Mouse (Mus musculus): ENCODE results near the gene Gba2. TPM values are rescaled to one million over a fixed set of nuclear protein-coding genes. Genes with fewer than 3 reads are reported as not detected.

Gene Gba2
- polyA plus RNA-seq, 1 experiment from 2014 or later, result 25.0 TPM

DNA sequence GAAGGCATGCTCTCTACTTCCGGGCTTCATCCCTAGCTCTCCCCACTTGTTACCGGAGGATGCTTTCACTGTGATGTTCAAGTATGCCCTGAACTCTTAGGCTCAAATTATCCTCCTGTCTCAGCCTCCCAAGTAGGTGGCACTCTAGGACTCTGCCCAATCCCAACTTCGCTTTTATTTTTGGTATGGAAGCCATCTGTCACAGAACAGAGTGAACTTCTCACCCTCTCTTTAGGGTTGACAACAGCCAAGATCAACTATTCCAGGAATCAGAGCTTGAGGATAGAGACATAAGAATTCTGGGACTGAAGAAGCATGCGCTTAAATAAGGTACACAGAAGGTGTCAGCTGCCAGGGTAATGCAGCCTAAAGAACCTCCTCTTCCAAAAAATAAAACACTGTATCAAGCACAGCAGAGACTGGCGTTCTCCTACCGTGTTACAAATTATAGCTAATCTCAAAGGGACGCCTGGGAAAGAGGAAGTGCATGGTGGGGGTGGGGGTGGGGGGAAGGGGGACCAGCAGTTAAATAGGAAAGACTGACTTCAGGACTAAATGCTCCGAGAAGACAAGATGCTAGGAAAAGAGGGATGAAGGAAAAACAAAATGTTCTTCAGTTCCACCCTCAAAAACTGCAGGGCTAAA, 1.3 kb downstream of the Gba2 start:
- H3K36me3 ChIP-seq (ENCODE audit: control insufficient read depth, insufficient read depth, low read length), result peaks cover 7% of the 10 kb centered on the region
- peak overlapping the region; percentile 94 for H3K4me2 ChIP-seq (replicated peaks; ENCODE audit: low read depth)
- H3K27me3 ChIP-seq (ENCODE audit: control insufficient read depth, insufficient read depth, low read length), result no peaks in the 10 kb centered on the region
- no peak for TF ChIP-seq EP300 (optimal IDR thresholded peaks at IDR 0.05)
- TF ChIP-seq CTCF (IDR thresholded peaks at IDR 0.05; ENCODE audit: low read depth), result no peak
- H3K27ac ChIP-seq (replicated peaks), result no peak overlapping the region
- no peaks in the 10 kb centered on the region for H3K9me3 ChIP-seq (ENCODE audit: control insufficient read depth, low read length)
- ATAC-seq (ENCODE audit: low FRiP score, low TSS enrichment), result no peak
- peak overlapping the region; percentile 83 for H3K9ac ChIP-seq (ENCODE audit: low read length)
- WGBS, result 38% methylated on average over 8 of the region's 8 CpGs
- DNase-seq (ENCODE audit: low spot score), result no peak
- H3K4me1 ChIP-seq (replicated peaks; ENCODE audit: control insufficient read depth, insufficient read depth), result 0 out of 2 replicates have a peak, but pooled peaks cover 4% of the 10 kb centered on the region
- peak overlapping the region; percentile 87 for H3K4me3 ChIP-seq (ENCODE audit: low read depth, low read length)

DNA sequence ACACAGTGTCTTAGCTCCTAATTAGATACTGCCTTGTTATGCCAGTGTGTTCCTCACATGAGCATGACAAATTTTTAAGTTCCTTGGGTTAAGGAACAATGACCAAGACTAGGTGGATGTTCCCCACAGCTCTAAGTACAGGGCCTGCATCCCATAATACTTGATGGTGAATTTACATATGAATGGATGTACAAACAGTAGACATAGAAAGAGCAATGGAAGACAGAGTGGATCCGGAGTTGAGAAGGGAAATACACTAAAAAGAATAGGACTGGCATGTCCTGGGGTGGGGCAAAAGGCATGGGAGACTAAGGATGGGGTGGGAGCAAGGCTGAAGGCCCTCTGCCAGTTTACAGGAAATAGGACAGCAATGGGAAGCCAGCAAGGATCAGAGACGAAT, 3.3 kb downstream of the Gba2 start:
- H3K27me3 ChIP-seq (ENCODE audit: control insufficient read depth, insufficient read depth, low read length), result no peaks in the 10 kb centered on the region
- ATAC-seq (ENCODE audit: low FRiP score, low TSS enrichment) (no peak), DNase-seq (ENCODE audit: low spot score) (no peak)
- H3K9ac ChIP-seq (ENCODE audit: low read length), result no peak overlapping the region
- H3K4me1 ChIP-seq (replicated peaks; ENCODE audit: control insufficient read depth, insufficient read depth), result 0 out of 2 replicates have a peak, but pooled peaks cover 4% of the 10 kb centered on the region
- H3K4me2 ChIP-seq (replicated peaks; ENCODE audit: low read depth), result 0 out of 2 replicates have a peak overlapping the region, but pooled peaks have one; percentile 3
- TF ChIP-seq EP300 (optimal IDR thresholded peaks at IDR 0.05), result no peak
- no peak for TF ChIP-seq CTCF (IDR thresholded peaks at IDR 0.05; ENCODE audit: low read depth)
- no peak overlapping the region for H3K4me3 ChIP-seq (ENCODE audit: low read depth, low read length)
- no peaks in the 10 kb centered on the region for H3K9me3 ChIP-seq (ENCODE audit: control insufficient read depth, low read length)
- WGBS, result 67% methylated on average over 2 of the region's 2 CpGs
- H3K27ac ChIP-seq (replicated peaks), result no peak overlapping the region
- peaks cover 2% of the 10 kb centered on the region for H3K36me3 ChIP-seq (ENCODE audit: control insufficient read depth, insufficient read depth, low read length)

DNA sequence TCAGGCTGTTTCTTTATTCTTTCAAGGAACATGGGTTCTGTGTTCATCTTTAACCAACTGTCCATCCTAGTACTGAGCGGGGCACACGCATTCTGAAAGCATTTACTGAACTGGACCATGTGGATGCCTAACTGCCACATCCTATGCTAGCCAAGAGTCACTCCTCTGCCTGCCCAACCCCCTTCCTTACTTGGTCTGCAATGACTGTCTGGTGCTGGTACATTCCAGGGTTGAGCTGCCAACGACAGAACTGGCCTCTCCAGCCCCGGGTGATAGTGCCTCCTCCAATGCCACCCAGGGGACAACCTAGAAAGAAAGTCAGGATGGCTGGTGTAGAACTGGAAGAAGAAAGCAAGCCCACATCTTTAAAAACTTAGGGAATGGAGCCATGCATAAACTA, 5.1 kb downstream of the Gba2 start:
- Histone ChIP-seq H3K27me3 (ENCODE audit: control insufficient read depth, insufficient read depth, low read length) (no peaks in the 10 kb centered on the region), H3K36me3 (ENCODE audit: control insufficient read depth, insufficient read depth, low read length) (peaks cover 2% of the 10 kb centered on the region; the same call in 1 of the 2 replicates), H3K4me2 (replicated peaks; ENCODE audit: low read depth) (no peak overlapping the region), H3K4me3 (ENCODE audit: low read depth, low read length) (no peak overlapping the region), H3K4me1 (replicated peaks; ENCODE audit: control insufficient read depth, insufficient read depth) (0 out of 2 replicates have a peak, but pooled peaks cover 2% of the 10 kb centered on the region), H3K9ac (ENCODE audit: low read length) (no peak overlapping the region), H3K27ac (replicated peaks) (no peak overlapping the region), H3K9me3 (ENCODE audit: control insufficient read depth, low read length) (no peaks in the 10 kb centered on the region)
- no peak for DNase-seq (ENCODE audit: low spot score)
- no peak for TF ChIP-seq CTCF (IDR thresholded peaks at IDR 0.05; ENCODE audit: low read depth)
- no peak for TF ChIP-seq EP300 (optimal IDR thresholded peaks at IDR 0.05)
- 92% methylated on average over 4 of the region's 4 CpGs for WGBS
- no peak for ATAC-seq (ENCODE audit: low FRiP score, low TSS enrichment)

- 79% methylated on average over 6 of the region's 6 CpGs for WGBS
- H3K27ac ChIP-seq (replicated peaks), result 0 out of 2 replicates have a peak overlapping the region, but pooled peaks have one; percentile 53
- no peak overlapping the region for H3K4me3 ChIP-seq (ENCODE audit: low read depth, low read length)
- ATAC-seq (ENCODE audit: low FRiP score, low TSS enrichment) (peak; percentile 49), DNase-seq (ENCODE audit: low spot score) (no peak)
- no peaks in the 10 kb centered on the region for H3K4me1 ChIP-seq (replicated peaks; ENCODE audit: control insufficient read depth, insufficient read depth)
- TF ChIP-seq CTCF (IDR thresholded peaks at IDR 0.05; ENCODE audit: low read depth) (no peak), EP300 (optimal IDR thresholded peaks at IDR 0.05) (no peak)
- no peak overlapping the region for H3K9ac ChIP-seq (ENCODE audit: low read length)
- no peaks in the 10 kb centered on the region for H3K9me3 ChIP-seq (ENCODE audit: control insufficient read depth, low read length)
- H3K36me3 ChIP-seq (ENCODE audit: control insufficient read depth, insufficient read depth, low read length), result peaks cover 15% of the 10 kb centered on the region
- H3K27me3 ChIP-seq (ENCODE audit: control insufficient read depth, insufficient read depth, low read length), result no peaks in the 10 kb centered on the region
- H3K4me2 ChIP-seq (replicated peaks; ENCODE audit: low read depth), result no peak overlapping the region
These were observed 7.2 kb downstream of the Gba2 start for GRCm38 (mm10) chr4:43571395-43572045.

DNA sequence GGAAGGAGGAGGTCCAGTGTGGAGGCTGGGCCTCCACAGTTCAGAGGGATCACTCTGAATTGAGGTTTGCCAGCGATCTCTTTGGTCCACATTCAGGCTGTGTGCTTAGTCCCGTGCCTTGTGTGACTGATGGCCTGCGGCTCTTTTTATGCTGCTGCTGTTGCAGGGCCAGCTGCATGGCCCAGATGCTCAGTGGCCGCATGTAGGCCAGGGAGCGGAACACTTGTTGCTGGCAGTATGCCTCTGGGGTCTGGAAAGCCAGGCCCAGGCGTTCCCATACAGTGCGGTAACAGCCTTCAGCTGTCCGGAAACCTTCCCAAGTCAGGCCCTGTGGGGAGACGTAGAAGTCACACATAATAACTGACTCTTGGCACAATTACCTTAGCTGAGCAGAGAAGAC, 11.5 kb downstream of the Gba2 start:
- H3K36me3 ChIP-seq (ENCODE audit: control insufficient read depth, insufficient read depth, low read length), result peaks cover 22% of the 10 kb centered on the region
- TF ChIP-seq EP300 (optimal IDR thresholded peaks at IDR 0.05), result no peak
- TF ChIP-seq CTCF (IDR thresholded peaks at IDR 0.05; ENCODE audit: low read depth), result no peak

DNA sequence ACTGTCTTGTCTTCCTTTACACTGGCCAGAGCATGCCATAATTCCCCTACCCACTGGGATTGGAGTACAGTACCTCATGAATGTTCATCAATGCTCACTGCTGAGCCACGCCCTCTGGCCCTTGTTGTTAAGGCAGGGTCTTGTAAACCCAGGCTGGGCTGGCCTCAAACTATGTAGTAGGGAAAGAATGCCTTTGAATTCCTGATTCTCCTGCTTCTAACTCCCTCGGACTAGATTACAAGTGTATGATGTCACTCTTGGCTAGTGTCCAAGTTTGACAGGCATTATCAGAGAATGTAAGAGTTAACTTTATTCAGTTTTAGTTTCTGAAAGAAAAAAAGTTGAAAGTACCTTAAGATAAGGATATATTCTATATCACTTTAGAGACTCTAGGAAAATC, 14.4 kb downstream of the Gba2 start:
- Histone ChIP-seq H3K27me3 (ENCODE audit: control insufficient read depth, insufficient read depth, low read length) (no peaks in the 10 kb centered on the region), H3K9me3 (ENCODE audit: control insufficient read depth, low read length) (no peaks in the 10 kb centered on the region), H3K4me1 (replicated peaks; ENCODE audit: control insufficient read depth, insufficient read depth) (peaks cover 14% of the 10 kb centered on the region), H3K4me3 (ENCODE audit: low read depth, low read length) (no peak overlapping the region), H3K36me3 (ENCODE audit: control insufficient read depth, insufficient read depth, low read length) (peaks cover 20% of the 10 kb centered on the region), H3K27ac (replicated peaks) (no peak overlapping the region), H3K4me2 (replicated peaks; ENCODE audit: low read depth) (no peak overlapping the region), H3K9ac (ENCODE audit: low read length) (no peak overlapping the region)
- 32% methylated on average over 2 of the region's 2 CpGs for WGBS
- no peak for ATAC-seq (ENCODE audit: low FRiP score, low TSS enrichment)
- no peak for TF ChIP-seq EP300 (optimal IDR thresholded peaks at IDR 0.05)
- no peak for TF ChIP-seq CTCF (IDR thresholded peaks at IDR 0.05; ENCODE audit: low read depth)
- no peak for DNase-seq (ENCODE audit: low spot score)

More for the DNA sequence above, 11.5 kb downstream of the Gba2 start:
- H3K4me2 ChIP-seq (replicated peaks; ENCODE audit: low read depth), result no peak overlapping the region
- no peak overlapping the region for H3K4me3 ChIP-seq (ENCODE audit: low read depth, low read length)
- no peak for DNase-seq (ENCODE audit: low spot score)
- H3K4me1 ChIP-seq (replicated peaks; ENCODE audit: control insufficient read depth, insufficient read depth), result peaks cover 7% of the 10 kb centered on the region; the same call in 1 of the 2 replicates
- no peak for ATAC-seq (ENCODE audit: low FRiP score, low TSS enrichment)
- 91% methylated on average over 9 of the region's 9 CpGs for WGBS
- H3K9me3 ChIP-seq (ENCODE audit: control insufficient read depth, low read length), result no peaks in the 10 kb centered on the region
- no peaks in the 10 kb centered on the region for H3K27me3 ChIP-seq (ENCODE audit: control insufficient read depth, insufficient read depth, low read length)
- no peak overlapping the region for H3K27ac ChIP-seq (replicated peaks)
- H3K9ac ChIP-seq (ENCODE audit: low read length), result no peak overlapping the region

Measured in stomach, postnatal 0 days (tissue).